Mouse (Mus musculus): Measurements from ENCODE around the gene Usp51.

DNA sequence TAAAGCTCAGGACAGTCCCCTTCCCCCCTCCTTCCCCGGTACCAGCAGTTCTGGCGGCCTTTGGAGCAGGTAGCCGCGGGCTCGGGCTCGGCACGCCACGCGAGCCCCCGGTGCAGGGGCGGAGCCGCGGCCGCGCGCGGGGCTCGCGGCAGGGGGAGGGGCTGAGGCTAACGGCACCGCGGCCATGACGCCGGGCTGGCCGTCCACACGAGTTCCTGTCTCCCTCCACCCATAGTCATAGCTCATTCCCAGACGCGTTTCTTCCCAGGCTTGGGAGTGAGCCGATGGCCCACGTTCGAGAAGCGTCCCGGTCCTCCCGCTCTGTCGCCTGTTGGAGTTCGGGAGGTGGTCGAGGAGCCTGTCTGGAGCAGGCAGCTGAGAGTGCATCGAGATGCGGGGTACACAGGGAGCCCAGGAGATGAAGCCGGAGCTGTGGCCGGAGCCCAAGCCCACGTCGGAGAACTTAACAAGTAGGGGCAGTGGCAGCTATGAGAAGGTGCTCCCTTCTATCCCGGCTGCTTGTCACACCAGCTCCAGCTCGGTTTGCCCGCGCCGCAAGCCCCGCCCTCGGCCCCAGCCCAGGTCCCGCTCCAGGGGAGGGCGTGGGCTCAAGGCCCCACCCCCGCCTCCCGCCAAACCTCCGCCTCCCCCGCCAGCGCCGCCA is 884 bp downstream of the Usp51 start:
- no peak for TF ChIP-seq CTCF (IDR thresholded peaks at IDR 0.05)
- no peak for TF ChIP-seq POLR2A (IDR thresholded peaks at IDR 0.05; ENCODE audit: insufficient read depth, low read depth, low read length)
- TF ChIP-seq EP300 (IDR thresholded peaks at IDR 0.05; ENCODE audit: insufficient read depth, low read depth, low read length) = no peak
